Mouse (Mus musculus) lung, adult 2 months (tissue): ENCODE data around the gene Acta2.

ENCODE experiments used
- CTCF ChIP-seq: fragments of 200-500 bp; IDR thresholded peaks from 2 replicates; pipeline ENCODE4 v1.5.1; 2011; ENCODE audit warnings: mild to moderate bottlenecking, low read length, control low read depth; ENCODE audit not compliant: insufficient read depth
- POLR2A ChIP-seq: fragments of 200-500 bp; IDR thresholded peaks from 2 replicates; pipeline ENCODE4 v1.6.1; 2011; ENCODE audit warnings: low read depth, mild to moderate bottlenecking, control low read depth, low read length, borderline replicate concordance; ENCODE audit errors: extremely low read depth

DNA sequence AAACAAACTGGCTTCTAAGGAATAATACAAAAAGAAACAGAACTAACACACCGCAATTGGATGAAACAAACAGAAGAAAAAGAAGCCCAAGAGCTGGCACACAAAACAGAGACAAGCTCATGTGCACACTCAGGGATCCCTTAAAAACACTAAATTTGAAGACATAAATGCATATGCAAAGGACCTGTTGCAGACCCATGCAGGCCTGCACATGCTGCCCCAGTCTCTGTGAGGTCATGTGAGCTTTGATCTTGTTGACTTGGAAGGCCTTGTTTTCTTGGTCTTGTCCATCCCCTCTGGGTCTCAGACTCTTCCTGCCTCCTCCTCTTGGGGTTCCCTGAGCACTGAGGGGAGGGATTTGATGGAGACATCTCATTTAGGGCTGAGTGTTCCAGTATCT lies 33.3 kb upstream of the Acta2 start:
- TF ChIP-seq CTCF, result no peak
- no peak for TF ChIP-seq POLR2A
